ENCODE assay signal across 8 mouse cellular contexts in genomic region chr2:110362432-110363283, GRCm38 (mm10). TPM values are rescaled to one million over a fixed set of nuclear protein-coding genes. Genes with fewer than 3 reads are reported as not detected.
DNase-seq lines count a peak whose midpoint lies in the region; ATAC-seq lines count a peak whose summit lies in the region.

Gene Fibin, minus strand, starts transcription at chr2:110363183.

- H3K9me3 ChIP-seq in forebrain, embryonic 13.5 days (replicated peaks), result no peaks in the 10 kb centered on the region
- H3K9me3 ChIP-seq in heart, embryonic 16.5 days (replicated peaks; ENCODE audit: control insufficient read depth, low read length), result no peaks in the 10 kb centered on the region
- H3K9me3 ChIP-seq in liver, embryonic 12.5 days (replicated peaks), result no peaks in the 10 kb centered on the region
- no peaks in the 10 kb centered on the region for H3K9me3 ChIP-seq in neural tube, embryonic 12.5 days

- H3K4me2 ChIP-seq in forebrain, embryonic 13.5 days, result peak within 1 kb of the TSS; percentile 77
- peak within 1 kb of the TSS; percentile 84 for H3K4me2 ChIP-seq in heart, embryonic 16.5 days (ENCODE audit: low read depth, low read length)
- peak within 1 kb of the TSS; percentile 46 for H3K4me2 ChIP-seq in liver, embryonic 12.5 days
- H3K4me2 ChIP-seq in neural tube, embryonic 12.5 days (replicated peaks), result peak within 1 kb of the TSS; percentile 79

- H3K4me3 ChIP-seq in forebrain, embryonic 13.5 days, result peak within 1 kb of the TSS; percentile 45
- H3K4me3 ChIP-seq in heart, embryonic 16.5 days (ENCODE audit: low read length), result peak within 1 kb of the TSS; percentile 57
- H3K4me3 ChIP-seq in liver, embryonic 12.5 days, result peak within 1 kb of the TSS; percentile 8
- peak within 1 kb of the TSS; percentile 42 for H3K4me3 ChIP-seq in neural tube, embryonic 12.5 days

- no peak within 1 kb of the TSS for H3K27ac ChIP-seq in forebrain, embryonic 13.5 days
- H3K27ac ChIP-seq in heart, embryonic 16.5 days (ENCODE audit: low read length), result peak within 1 kb of the TSS; percentile 32; the same call in 1 of the 2 replicates
- H3K27ac ChIP-seq in liver, embryonic 12.5 days, result no peak within 1 kb of the TSS
- no peak within 1 kb of the TSS for H3K27ac ChIP-seq in neural tube, embryonic 12.5 days

- peaks cover 9% of the 10 kb centered on the region; the same call in 1 of the 2 replicates for H3K27me3 ChIP-seq in forebrain, embryonic 13.5 days
- peaks cover 8% of the 10 kb centered on the region; the same call in 1 of the 2 replicates for H3K27me3 ChIP-seq in heart, embryonic 16.5 days (ENCODE audit: control insufficient read depth, insufficient read depth, low read length)
- peaks cover 15% of the 10 kb centered on the region for H3K27me3 ChIP-seq in liver, embryonic 12.5 days (replicated peaks)
- H3K27me3 ChIP-seq in neural tube, embryonic 12.5 days (replicated peaks), result no peaks in the 10 kb centered on the region; the same call in 1 of the 2 replicates

- H3K9ac ChIP-seq in forebrain, embryonic 13.5 days, result peak within 1 kb of the TSS; percentile 61
- H3K9ac ChIP-seq in heart, embryonic 16.5 days (ENCODE audit: low read length), result peak within 1 kb of the TSS; percentile 71
- no peak within 1 kb of the TSS for H3K9ac ChIP-seq in liver, embryonic 12.5 days
- H3K9ac ChIP-seq in neural tube, embryonic 12.5 days, result peak within 1 kb of the TSS; percentile 65

- peak; percentile 87 for ATAC-seq in forebrain, embryonic 13.5 days
- peak; percentile 60 for ATAC-seq in heart, embryonic 16.5 days (replicated peaks; ENCODE audit: extremely low read depth, insufficient read depth, low FRiP score)
- ATAC-seq in liver, embryonic 12.5 days, result 0 out of 2 replicates have a peak, but pooled peaks have one; percentile 35
- ATAC-seq in neural tube, embryonic 12.5 days (ENCODE audit: low FRiP score, low read depth), result peak; percentile 88

- DNase-seq in cerebellum, adult 11 months, result peak; percentile 3
- peak; percentile 52 for DNase-seq in kidney, postnatal 14 days
- DNase-seq in urinary bladder, postnatal 25 days (ENCODE audit: low spot score), result peak; percentile 41
- DNase-seq in thymus, postnatal 36 days, result no peak

- 1% methylated on average over 33 of the region's 33 CpGs for WGBS in forebrain, embryonic 13.5 days
- 3% methylated on average over 33 of the region's 33 CpGs for WGBS in heart, embryonic 16.5 days
- WGBS in liver, embryonic 12.5 days (ENCODE audit: insufficient replicate concordance), result 4% methylated on average over 33 of the region's 33 CpGs
- WGBS in neural tube, embryonic 12.5 days, result 2% methylated on average over 33 of the region's 33 CpGs

- peaks cover 11% of the 10 kb centered on the region for H3K4me1 ChIP-seq in forebrain, embryonic 13.5 days
- H3K4me1 ChIP-seq in heart, embryonic 16.5 days (ENCODE audit: control insufficient read depth, insufficient read depth, low read length), result peaks cover 3% of the 10 kb centered on the region; the same call in 1 of the 2 replicates
- H3K4me1 ChIP-seq in liver, embryonic 12.5 days, result no peaks in the 10 kb centered on the region
- H3K4me1 ChIP-seq in neural tube, embryonic 12.5 days, result peaks cover 7% of the 10 kb centered on the region; the same call in 1 of the 2 replicates

- no peaks in the 10 kb centered on the region for H3K36me3 ChIP-seq in forebrain, embryonic 13.5 days (ENCODE audit: poor library complexity, severe bottlenecking)
- no peaks in the 10 kb centered on the region for H3K36me3 ChIP-seq in heart, embryonic 16.5 days (ENCODE audit: control insufficient read depth, insufficient read depth)
- H3K36me3 ChIP-seq in liver, embryonic 12.5 days, result no peaks in the 10 kb centered on the region
- no peaks in the 10 kb centered on the region for H3K36me3 ChIP-seq in neural tube, embryonic 12.5 days

RNA-seq across cellular contexts. Expression of gene Fibin, which starts in this region (rescaled TPM):
- 0.84 and 1.2 TPM in 2 replicates for polyA plus RNA-seq in forebrain, embryonic 13.5 days (2015; fragmentation: Nextera tagmentation; extraction: Ambion mirVana)
- polyA plus RNA-seq in heart, embryonic 16.5 days (2015; fragmentation: Nextera tagmentation; extraction: Ambion mirVana), result 14.7 and 15.9 TPM in 2 replicates
- 1.4 and 1.6 TPM in 2 replicates for polyA plus RNA-seq in liver, embryonic 12.5 days (2016; fragmentation: Nextera tagmentation; extraction: Ambion mirVana)
- polyA plus RNA-seq in neural tube, embryonic 12.5 days (2016; fragmentation: Nextera tagmentation; extraction: Ambion mirVana), result 32.7 and 33.6 TPM in 2 replicates

Comparison
In these comparisons a context has a peak if more than half of its experiments do, and no peak if none do; other contexts are left out.
1. DNase-seq: peak in cerebellum, adult 11 months (single experiment), kidney, postnatal 14 days (single experiment) and urinary bladder, postnatal 25 days (single experiment); none in thymus, postnatal 36 days (0 of 2).
2. ATAC-seq: peak in every context shown above with its lines; median percentile 88 in neural tube, embryonic 12.5 days; 87 in forebrain, embryonic 13.5 days; 60 in heart, embryonic 16.5 days; 35 in liver, embryonic 12.5 days.
3. Peak in every context shown above with its lines, with median percentiles within 50 percentile points of each other: H3K4me2 ChIP-seq and H3K4me3 ChIP-seq.